Mouse (Mus musculus): ENCODE measurements around the gene 2310022A10Rik. TPM values are rescaled to one million over a fixed set of nuclear protein-coding genes. Genes with fewer than 3 reads are reported as not detected.

Gene 2310022A10Rik
- polyA plus RNA-seq, 1 experiment from 2014 or later = 22.4 TPM

DNA sequence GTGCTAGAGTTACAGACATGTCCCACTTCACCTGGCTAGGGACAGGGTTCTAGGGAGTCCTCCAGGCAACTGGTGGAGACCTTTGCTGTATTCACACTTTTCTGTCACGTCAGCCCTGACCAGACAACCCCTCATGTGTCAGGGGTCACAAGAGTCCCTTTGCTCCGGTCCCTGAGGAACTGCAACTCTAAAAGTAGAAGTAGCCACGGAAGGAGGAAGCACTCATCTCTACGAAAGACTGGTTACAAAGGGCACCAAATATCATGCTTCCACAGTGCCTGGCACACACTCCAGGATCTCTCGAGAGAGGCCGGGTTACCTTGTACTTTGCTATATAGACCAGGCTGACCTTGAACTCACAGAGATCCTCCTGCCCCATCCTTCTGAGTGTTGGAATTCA is 16.4 kb upstream of the 2310022A10Rik start:
- H3K4me2 ChIP-seq (replicated peaks; ENCODE audit: low read depth, low read length) = no peak overlapping the region
- no peaks in the 10 kb centered on the region for H3K27me3 ChIP-seq (ENCODE audit: control insufficient read depth, insufficient read depth, low read length)
- H3K36me3 ChIP-seq (ENCODE audit: control insufficient read depth, insufficient read depth, low read length) = peaks cover 4% of the 10 kb centered on the region
- H3K4me1 ChIP-seq (replicated peaks; ENCODE audit: control insufficient read depth, insufficient read depth, low read length) = no peaks in the 10 kb centered on the region
- DNase-seq (ENCODE audit: low spot score) (no peak), ATAC-seq (ENCODE audit: low FRiP score) (no peak)
- no peaks in the 10 kb centered on the region for H3K9me3 ChIP-seq (ENCODE audit: control insufficient read depth, low read length)
- H3K27ac ChIP-seq (ENCODE audit: low read depth, low read length) = no peak overlapping the region
- WGBS = 93% methylated on average over 6 of the region's 6 CpGs
- no peak overlapping the region for H3K9ac ChIP-seq (ENCODE audit: low read depth, low read length)
- no peak overlapping the region for H3K4me3 ChIP-seq (ENCODE audit: low read depth, low read length)

DNA sequence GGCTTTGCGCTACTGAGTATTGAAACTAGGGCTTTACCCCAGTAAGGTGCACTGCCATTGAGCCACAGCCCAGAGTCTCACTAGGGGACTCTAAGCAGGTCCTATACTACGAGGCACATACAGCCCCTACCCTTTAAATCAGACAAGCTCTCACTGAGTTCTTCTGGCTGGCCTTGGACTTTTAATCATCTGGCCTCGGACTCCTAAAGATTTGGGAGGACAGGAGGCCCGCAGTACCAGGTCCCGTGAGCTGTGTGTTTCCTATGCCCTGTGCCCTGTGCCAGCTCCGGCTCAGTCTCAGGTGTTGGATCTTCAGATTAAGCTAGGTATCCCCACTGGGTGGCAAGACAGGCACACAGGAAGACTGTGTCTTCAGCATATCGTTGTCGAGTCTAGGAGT is 15.0 kb upstream of the 2310022A10Rik start:
- Histone ChIP-seq H3K4me2 (replicated peaks; ENCODE audit: low read depth, low read length) (no peak overlapping the region), H3K9ac (ENCODE audit: low read depth, low read length) (no peak overlapping the region), H3K27me3 (ENCODE audit: control insufficient read depth, insufficient read depth, low read length) (no peaks in the 10 kb centered on the region), H3K9me3 (ENCODE audit: control insufficient read depth, low read length) (no peaks in the 10 kb centered on the region), H3K4me1 (replicated peaks; ENCODE audit: control insufficient read depth, insufficient read depth, low read length) (no peaks in the 10 kb centered on the region), H3K4me3 (ENCODE audit: low read depth, low read length) (no peak overlapping the region), H3K36me3 (ENCODE audit: control insufficient read depth, insufficient read depth, low read length) (peaks cover 4% of the 10 kb centered on the region), H3K27ac (ENCODE audit: low read depth, low read length) (no peak overlapping the region)
- WGBS = 92% methylated on average over 8 of the region's 8 CpGs
- DNase-seq (ENCODE audit: low spot score) (no peak), ATAC-seq (ENCODE audit: low FRiP score) (no peak)

DNA sequence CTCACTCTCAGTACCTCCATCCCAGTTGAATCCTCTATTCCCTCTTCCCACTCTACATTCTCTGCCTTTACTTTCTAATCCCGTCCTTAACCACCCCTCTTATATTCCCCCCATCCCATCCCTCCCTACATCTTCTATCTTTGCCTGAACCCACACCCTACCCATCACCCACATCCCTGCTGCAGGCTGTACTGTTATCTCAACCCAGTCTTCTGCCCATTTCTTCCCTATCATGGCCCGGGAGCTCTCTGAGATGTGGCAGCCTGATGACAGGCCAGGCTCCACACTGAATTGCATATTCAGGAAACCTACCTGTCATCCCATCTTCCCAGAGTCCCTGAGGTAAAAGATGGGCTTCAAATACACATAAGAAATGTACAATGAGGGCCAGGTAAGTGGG is 14.2 kb upstream of the 2310022A10Rik start:
- Histone ChIP-seq H3K27me3 (ENCODE audit: control insufficient read depth, insufficient read depth, low read length) (no peaks in the 10 kb centered on the region), H3K36me3 (ENCODE audit: control insufficient read depth, insufficient read depth, low read length) (peaks cover 4% of the 10 kb centered on the region), H3K4me1 (replicated peaks; ENCODE audit: control insufficient read depth, insufficient read depth, low read length) (no peaks in the 10 kb centered on the region), H3K9me3 (ENCODE audit: control insufficient read depth, low read length) (no peaks in the 10 kb centered on the region), H3K4me2 (replicated peaks; ENCODE audit: low read depth, low read length) (no peak overlapping the region), H3K27ac (ENCODE audit: low read depth, low read length) (no peak overlapping the region), H3K9ac (ENCODE audit: low read depth, low read length) (no peak overlapping the region), H3K4me3 (ENCODE audit: low read depth, low read length) (no peak overlapping the region)
- WGBS = 80% methylated on average over 2 of the region's 2 CpGs
- ATAC-seq (ENCODE audit: low FRiP score) = no peak
- no peak for DNase-seq (ENCODE audit: low spot score)

DNA sequence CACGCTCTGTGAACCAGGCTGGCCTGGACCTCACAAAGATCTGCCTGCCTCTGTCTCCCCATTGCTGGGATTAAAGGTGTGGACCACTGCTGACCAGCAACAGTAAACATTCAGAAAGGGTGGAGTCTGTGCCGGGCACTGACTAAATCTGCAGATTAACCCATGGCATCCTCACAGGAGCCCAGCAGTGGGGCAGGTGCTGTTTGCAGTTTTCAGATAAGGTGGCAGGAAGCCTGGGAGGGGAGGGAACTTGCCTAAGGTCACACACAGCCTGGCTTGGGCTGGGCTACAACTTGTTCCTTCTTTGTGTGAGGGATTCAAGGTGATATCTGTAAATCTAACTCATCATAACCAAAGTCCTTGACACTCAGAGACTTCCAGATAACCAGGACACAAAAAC is 12.5 kb upstream of the 2310022A10Rik start:
- H3K27ac ChIP-seq (ENCODE audit: low read depth, low read length) = no peak overlapping the region
- 83% methylated on average over 2 of the region's 2 CpGs for WGBS
- no peak overlapping the region for H3K4me2 ChIP-seq (replicated peaks; ENCODE audit: low read depth, low read length)
- no peak overlapping the region for H3K9ac ChIP-seq (ENCODE audit: low read depth, low read length)
- ATAC-seq (ENCODE audit: low FRiP score) (no peak), DNase-seq (ENCODE audit: low spot score) (no peak)
- H3K36me3 ChIP-seq (ENCODE audit: control insufficient read depth, insufficient read depth, low read length) = peaks cover 4% of the 10 kb centered on the region
- no peak overlapping the region for H3K4me3 ChIP-seq (ENCODE audit: low read depth, low read length)
- no peaks in the 10 kb centered on the region for H3K9me3 ChIP-seq (ENCODE audit: control insufficient read depth, low read length)
- no peaks in the 10 kb centered on the region for H3K4me1 ChIP-seq (replicated peaks; ENCODE audit: control insufficient read depth, insufficient read depth, low read length)
- H3K27me3 ChIP-seq (ENCODE audit: control insufficient read depth, insufficient read depth, low read length) = no peaks in the 10 kb centered on the region

DNA sequence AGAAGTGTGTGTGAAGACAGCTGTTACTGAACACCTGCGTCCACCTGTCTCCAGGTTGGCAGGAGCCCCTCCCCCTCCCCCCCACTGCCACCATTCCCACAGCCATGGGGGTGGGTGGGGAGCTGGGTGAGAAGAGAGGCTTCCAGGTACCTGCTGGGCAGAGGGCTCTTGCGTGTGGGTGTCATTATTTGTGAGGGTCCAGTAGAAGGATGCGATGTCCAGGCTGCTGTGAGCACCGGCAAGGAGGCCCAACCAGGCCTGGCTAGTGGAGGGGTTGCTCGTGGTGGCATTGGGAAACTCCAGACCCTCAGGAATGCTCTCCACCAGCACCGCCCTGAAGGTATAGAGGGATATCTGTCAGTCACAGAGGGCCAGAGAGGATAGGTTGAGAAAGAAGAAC is 12.1 kb upstream of the 2310022A10Rik start:
- H3K9ac ChIP-seq (ENCODE audit: low read depth, low read length) = no peak overlapping the region
- H3K4me2 ChIP-seq (replicated peaks; ENCODE audit: low read depth, low read length) = no peak overlapping the region
- no peak overlapping the region for H3K4me3 ChIP-seq (ENCODE audit: low read depth, low read length)
- DNase-seq (ENCODE audit: low spot score) = no peak
- WGBS = 82% methylated on average over 6 of the region's 6 CpGs
- H3K27ac ChIP-seq (ENCODE audit: low read depth, low read length) = no peak overlapping the region
- no peaks in the 10 kb centered on the region for H3K4me1 ChIP-seq (replicated peaks; ENCODE audit: control insufficient read depth, insufficient read depth, low read length)
- ATAC-seq (ENCODE audit: low FRiP score) = no peak
- H3K9me3 ChIP-seq (ENCODE audit: control insufficient read depth, low read length) = no peaks in the 10 kb centered on the region
- H3K27me3 ChIP-seq (ENCODE audit: control insufficient read depth, insufficient read depth, low read length) = no peaks in the 10 kb centered on the region
- peaks cover 4% of the 10 kb centered on the region for H3K36me3 ChIP-seq (ENCODE audit: control insufficient read depth, insufficient read depth, low read length)

DNA sequence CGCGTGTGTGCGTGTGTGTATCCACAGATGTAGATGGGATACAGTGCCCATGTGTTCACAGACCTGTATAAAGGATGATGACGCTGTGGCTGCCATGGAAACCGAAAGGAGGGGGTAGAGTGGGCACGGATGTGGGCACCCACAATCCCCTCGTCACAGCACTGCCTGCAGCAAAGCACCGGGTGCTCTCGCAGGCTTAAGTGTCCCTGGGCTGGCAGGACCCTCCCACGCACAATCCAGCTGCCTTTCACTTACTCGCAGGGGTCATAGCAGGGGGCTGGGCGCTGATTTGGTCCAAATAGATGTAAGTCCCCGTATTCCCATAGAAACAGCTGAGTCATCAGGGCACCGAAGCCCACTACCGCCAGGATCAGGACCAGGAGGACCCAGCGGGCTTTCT is 11.6 kb upstream of the 2310022A10Rik start:
- Histone ChIP-seq H3K9me3 (ENCODE audit: control insufficient read depth, low read length) (no peaks in the 10 kb centered on the region), H3K4me2 (replicated peaks; ENCODE audit: low read depth, low read length) (no peak overlapping the region), H3K4me3 (ENCODE audit: low read depth, low read length) (no peak overlapping the region), H3K27me3 (ENCODE audit: control insufficient read depth, insufficient read depth, low read length) (no peaks in the 10 kb centered on the region), H3K27ac (ENCODE audit: low read depth, low read length) (no peak overlapping the region), H3K36me3 (ENCODE audit: control insufficient read depth, insufficient read depth, low read length) (peaks cover 2% of the 10 kb centered on the region), H3K4me1 (replicated peaks; ENCODE audit: control insufficient read depth, insufficient read depth, low read length) (no peaks in the 10 kb centered on the region), H3K9ac (ENCODE audit: low read depth, low read length) (no peak overlapping the region)
- ATAC-seq (ENCODE audit: low FRiP score) = no peak; the same call in 1 of the 2 replicates
- DNase-seq (ENCODE audit: low spot score) = no peak
- WGBS = 77% methylated on average over 16 of the region's 16 CpGs

DNA sequence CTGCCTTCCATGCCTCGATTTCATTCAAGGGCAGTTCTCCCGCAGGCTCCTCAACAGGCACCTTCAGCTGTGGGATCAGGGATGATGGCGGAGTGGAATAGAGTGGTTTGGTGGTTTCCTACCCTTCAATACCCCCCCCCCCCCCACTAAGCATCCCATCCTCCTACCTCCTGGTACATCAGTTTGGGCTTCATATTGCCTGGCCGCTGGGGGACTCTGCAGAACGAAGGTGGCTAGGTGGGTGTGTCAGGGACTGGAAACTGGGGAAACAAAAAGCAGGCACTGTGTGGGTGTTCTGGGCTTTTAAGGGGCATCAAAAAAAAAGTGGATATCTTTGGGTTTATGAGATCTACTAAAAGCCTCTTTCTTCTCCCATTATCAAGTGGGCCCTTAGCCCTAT is 11.1 kb upstream of the 2310022A10Rik start:
- ATAC-seq (ENCODE audit: low FRiP score) = no peak

DNA sequence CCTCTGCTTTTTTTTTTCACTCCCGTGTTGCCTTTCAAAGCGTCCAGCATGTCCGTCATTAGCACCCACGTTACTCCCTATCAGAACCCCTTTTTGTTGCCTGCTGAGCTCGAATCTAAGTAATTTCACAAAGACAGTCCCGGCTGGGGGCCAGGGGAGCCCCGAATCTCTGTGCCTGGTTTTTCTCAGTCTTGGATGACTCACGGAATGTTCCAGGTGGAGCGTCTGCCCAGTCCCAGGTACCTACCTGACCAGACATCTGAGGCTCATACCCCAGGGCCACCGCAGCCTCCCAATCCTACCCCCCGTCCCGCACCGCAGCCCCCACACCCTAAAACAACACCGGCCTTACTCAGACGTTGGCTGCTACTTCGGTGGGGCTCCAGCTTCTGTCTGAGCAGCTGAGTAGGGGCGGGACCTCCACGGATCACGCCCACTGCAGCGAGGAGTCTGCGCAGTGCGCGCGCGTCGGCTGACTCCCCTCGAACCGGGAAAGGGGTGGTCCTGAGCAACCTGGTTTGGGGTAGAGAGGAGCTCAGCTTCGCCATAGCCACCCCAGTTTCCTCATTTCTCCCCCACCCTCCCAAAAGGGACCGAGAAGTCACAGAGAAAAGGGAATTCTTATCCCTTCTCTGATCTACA is 10.5 kb upstream of the 2310022A10Rik start:
- no peaks in the 10 kb centered on the region for H3K9me3 ChIP-seq (ENCODE audit: control insufficient read depth, low read length)
- ATAC-seq (ENCODE audit: low FRiP score) (peak; percentile 93), DNase-seq (ENCODE audit: low spot score) (peak; percentile 87)
- H3K36me3 ChIP-seq (ENCODE audit: control insufficient read depth, insufficient read depth, low read length) = no peaks in the 10 kb centered on the region; the same call in 1 of the 2 replicates
- WGBS = 4% methylated on average over 30 of the region's 30 CpGs
- no peaks in the 10 kb centered on the region for H3K27me3 ChIP-seq (ENCODE audit: control insufficient read depth, insufficient read depth, low read length)
- peak overlapping the region; percentile 65 for H3K9ac ChIP-seq (ENCODE audit: low read depth, low read length)
- H3K4me2 ChIP-seq (replicated peaks; ENCODE audit: low read depth, low read length) = peak overlapping the region; percentile 57
- no peak overlapping the region for H3K27ac ChIP-seq (ENCODE audit: low read depth, low read length)
- peak overlapping the region; percentile 43 for H3K4me3 ChIP-seq (ENCODE audit: low read depth, low read length)
- H3K4me1 ChIP-seq (replicated peaks; ENCODE audit: control insufficient read depth, insufficient read depth, low read length) = no peaks in the 10 kb centered on the region

More for the DNA sequence above, 11.1 kb upstream of the 2310022A10Rik start:
- Histone ChIP-seq H3K4me3 (ENCODE audit: low read depth, low read length) (peak overlapping the region; percentile 43), H3K4me1 (replicated peaks; ENCODE audit: control insufficient read depth, insufficient read depth, low read length) (no peaks in the 10 kb centered on the region), H3K9me3 (ENCODE audit: control insufficient read depth, low read length) (no peaks in the 10 kb centered on the region), H3K27ac (ENCODE audit: low read depth, low read length) (no peak overlapping the region), H3K4me2 (replicated peaks; ENCODE audit: low read depth, low read length) (peak overlapping the region; percentile 57), H3K36me3 (ENCODE audit: control insufficient read depth, insufficient read depth, low read length) (no peaks in the 10 kb centered on the region; the same call in 1 of the 2 replicates), H3K27me3 (ENCODE audit: control insufficient read depth, insufficient read depth, low read length) (no peaks in the 10 kb centered on the region), H3K9ac (ENCODE audit: low read depth, low read length) (peak overlapping the region; percentile 65)
- no peak for DNase-seq (ENCODE audit: low spot score)
- WGBS = 66% methylated on average over 5 of the region's 5 CpGs

DNA sequence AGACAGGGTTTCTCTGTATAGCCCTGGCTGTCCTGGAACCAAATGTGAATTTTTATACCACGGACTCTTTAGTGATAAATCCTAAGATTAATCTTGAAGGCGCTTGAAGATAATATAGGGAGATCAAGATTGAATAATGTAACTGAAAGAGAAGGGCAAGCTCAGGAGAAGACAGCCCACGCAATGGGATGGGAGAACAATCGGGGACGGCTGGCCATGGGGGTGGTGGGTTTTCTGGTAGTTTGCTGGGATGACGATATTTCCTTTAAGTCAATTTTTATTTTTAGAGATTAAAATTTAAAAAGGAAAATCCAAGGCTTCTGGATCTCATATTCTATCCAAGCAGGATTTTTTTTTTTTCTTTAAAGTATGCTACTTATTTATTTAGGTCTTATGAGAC is 10.0 kb upstream of the 2310022A10Rik start:
- ATAC-seq (ENCODE audit: low FRiP score) (peak; percentile 30; the same call in 1 of the 2 replicates), DNase-seq (ENCODE audit: low spot score) (no peak)
- Histone ChIP-seq H3K9ac (ENCODE audit: low read depth, low read length) (peak overlapping the region; percentile 65), H3K4me2 (replicated peaks; ENCODE audit: low read depth, low read length) (peak overlapping the region; percentile 57), H3K4me1 (replicated peaks; ENCODE audit: control insufficient read depth, insufficient read depth, low read length) (no peaks in the 10 kb centered on the region), H3K9me3 (ENCODE audit: control insufficient read depth, low read length) (no peaks in the 10 kb centered on the region), H3K36me3 (ENCODE audit: control insufficient read depth, insufficient read depth, low read length) (no peaks in the 10 kb centered on the region; the same call in 1 of the 2 replicates), H3K27me3 (ENCODE audit: control insufficient read depth, insufficient read depth, low read length) (no peaks in the 10 kb centered on the region), H3K27ac (ENCODE audit: low read depth, low read length) (no peak overlapping the region), H3K4me3 (ENCODE audit: low read depth, low read length) (peak overlapping the region; percentile 43)
- WGBS = 65% methylated on average over 6 of the region's 6 CpGs
